Mouse (Mus musculus): ENCODE data around the gene Hist1h2an.

Gene Hist1h2an

DNA sequence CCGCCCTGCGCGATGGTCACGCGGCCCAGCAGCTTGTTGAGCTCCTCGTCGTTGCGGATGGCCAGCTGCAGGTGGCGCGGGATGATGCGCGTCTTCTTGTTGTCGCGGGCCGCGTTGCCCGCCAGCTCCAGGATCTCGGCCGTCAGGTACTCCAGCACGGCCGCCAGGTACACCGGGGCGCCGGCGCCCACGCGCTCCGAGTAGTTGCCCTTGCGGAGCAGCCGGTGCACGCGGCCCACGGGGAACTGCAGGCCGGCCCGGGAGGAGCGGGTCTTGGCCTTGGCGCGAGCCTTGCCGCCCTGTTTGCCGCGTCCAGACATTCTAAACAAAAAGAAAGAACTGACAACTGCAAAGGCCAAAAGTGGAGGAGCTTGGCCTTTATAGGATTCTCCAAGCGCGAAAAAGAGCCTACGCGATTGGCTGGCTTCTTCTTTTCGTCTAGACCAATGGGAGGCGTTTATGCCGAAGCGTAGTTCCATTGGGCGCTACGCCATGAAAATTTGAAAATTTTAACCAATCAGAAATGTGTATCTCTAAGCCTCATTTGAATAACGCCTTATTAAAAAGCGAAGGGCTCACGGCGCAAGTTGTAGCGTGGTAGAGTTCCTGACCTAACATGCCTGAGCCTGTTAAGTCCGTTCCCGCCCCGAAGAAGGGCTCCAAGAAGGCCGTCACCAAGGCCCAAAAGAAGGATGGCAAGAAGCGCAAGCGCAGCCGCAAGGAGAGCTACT lies at the start of gene Hist1h2an, which contains the start of gene Hist1h2bp:
Gene Hist1h2an (minus strand): TSS at position 320 of the 731 bp plus-strand sequence.
Gene Hist1h2bp (plus strand): TSS at position 563 of the 731 bp plus-strand sequence.
- in situ Hi-C loops (cut with MboI, MseI) = loop anchor here (5.0 to 25.0 kb wide), 3 partner anchors 70 to 1975 kb away; partner anchors contain the start of genes Hist1h1a (in 2 of the 2), Hist1h2ab (in 2 of the 2), Hist1h3a (in 2 of the 2) and Hist1h3b (in 2 of the 2)

DNA sequence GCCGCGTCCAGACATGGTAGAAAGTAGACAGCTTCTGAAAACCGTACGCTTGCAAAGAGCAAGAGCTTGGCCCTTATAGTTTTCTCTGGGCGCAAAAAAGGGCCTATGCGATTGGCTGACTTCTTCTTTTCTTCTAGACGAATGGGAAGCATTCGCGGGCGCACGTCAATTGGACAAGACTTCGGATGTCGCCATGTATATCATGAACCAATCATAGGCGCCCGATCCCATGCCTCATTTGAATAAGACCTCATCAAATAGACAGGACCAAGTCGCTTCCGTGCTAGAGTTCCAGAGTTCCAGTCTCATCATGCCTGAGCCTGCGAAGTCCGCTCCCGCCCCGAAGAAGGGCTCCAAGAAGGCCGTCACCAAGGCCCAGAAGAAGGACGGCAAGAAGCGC lies 46.4 kb upstream of the Hist1h2an start, which contains the start of the genes Hist1h2ap and Hist1h2br:
Gene Hist1h2ap (minus strand): TSS at position 47 of the 400 bp plus-strand sequence.
Gene Hist1h2br (plus strand): TSS at position 283 of the 400 bp plus-strand sequence.
- in situ Hi-C loops (cut with MboI, MseI) = loop anchor here in 1 of 2 experiments (10.0 kb wide), 1 partner anchor 99 kb away; the partner anchor contains the start of gene Hist1h4j

DNA sequence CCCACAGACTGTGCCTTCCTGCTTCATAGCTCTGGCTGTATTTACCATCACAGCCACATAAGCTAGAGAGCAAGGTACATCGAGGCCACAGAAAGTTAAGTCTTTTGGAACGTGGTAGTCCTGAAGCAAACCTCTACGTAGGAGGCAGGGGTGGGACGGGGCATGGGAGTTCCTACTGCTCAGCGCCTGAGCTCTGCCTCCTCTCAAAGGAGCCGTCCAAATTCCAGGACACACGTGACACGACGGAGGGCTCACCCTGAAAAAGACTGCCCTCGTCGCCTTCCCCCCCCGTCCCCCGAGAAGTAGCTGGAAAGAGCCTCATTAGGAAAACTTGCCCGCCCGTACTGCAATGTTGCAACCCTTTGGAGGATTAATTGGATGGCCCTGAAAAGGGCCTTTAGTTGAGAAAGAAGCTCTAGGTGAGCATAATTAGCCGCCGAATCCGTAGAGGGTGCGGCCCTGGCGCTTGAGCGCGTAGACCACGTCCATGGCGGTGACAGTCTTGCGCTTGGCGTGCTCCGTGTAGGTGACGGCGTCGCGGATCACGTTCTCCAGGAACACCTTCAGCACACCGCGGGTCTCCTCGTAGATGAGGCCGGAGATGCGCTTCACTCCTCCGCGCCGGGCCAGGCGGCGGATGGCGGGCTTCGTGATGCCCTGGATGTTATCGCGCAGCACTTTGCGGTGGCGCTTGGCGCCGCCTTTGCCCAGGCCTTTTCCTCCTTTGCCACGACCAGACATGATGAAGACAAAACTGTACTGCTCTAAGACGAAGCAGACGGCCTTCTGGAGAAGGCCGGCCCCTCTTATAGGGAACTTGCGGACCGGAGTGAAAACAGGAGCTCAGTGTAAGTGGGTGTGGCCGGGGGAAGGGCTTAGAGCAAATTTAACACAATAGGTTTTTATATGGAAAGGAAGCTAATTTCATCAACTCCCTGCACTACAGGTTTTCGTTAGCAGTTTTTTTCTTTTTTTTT lies 44.7 kb upstream of the Hist1h2an start, which contains the start of gene Hist1h4n:
Gene Hist1h4n (minus strand): TSS at position 779 of the 977 bp plus-strand sequence.
- in situ Hi-C loops (cut with MboI, MseI) = loop anchor here in 1 of 2 experiments (10.0 kb wide), 1 partner anchor 97 kb away; the partner anchor contains the start of gene Hist1h4j

DNA sequence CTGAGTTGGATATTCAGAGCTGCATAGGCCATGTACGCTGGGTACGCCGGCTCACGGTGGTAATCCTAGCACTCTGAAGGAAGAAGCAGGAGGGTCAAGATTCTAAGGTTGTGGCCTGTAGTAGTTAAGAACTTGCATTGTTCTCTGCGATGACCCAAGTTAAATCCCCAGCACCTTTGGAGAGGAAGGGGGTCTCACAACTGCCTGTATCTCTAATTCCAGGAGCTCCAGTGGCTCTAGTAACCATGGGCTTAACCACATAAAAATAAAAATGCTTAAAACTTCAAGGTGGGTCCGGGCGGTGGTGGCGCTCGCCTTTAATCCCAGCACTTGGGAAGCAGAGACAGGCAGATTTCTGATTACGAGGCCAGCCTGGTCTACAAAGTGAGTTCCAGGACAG lies 43.3 kb upstream of the Hist1h2an start:
- in situ Hi-C loops (cut with MboI, MseI) = loop anchor here in 1 of 2 experiments (10.0 kb wide), 1 partner anchor 96 kb away; the partner anchor contains the start of gene Hist1h4j

DNA sequence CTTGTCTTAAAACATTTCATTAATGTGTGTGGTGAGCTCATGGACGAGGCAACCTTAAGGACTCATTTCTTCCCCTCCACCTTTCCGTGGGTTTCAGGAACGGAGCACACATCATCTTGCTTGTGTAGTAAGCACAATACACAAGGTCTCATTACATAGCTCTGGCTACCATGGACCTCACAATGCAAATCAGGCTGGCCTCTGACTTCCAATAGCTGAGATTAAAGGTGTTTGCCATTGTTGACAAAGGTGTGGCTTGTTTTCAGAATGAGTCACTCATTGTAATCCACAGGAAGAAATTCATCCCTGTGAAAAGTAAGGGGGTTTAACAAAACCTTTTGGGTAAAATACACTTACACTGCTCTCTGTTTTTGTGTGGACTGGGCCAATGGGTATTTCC lies 41.5 kb upstream of the Hist1h2an start:
- in situ Hi-C loops (cut with MboI, MseI) = loop anchor here in 1 of 2 experiments (10.0 kb wide), 1 partner anchor 206 kb away; the partner anchor contains the start of genes Hist1h2ah and Hist1h2bk

DNA sequence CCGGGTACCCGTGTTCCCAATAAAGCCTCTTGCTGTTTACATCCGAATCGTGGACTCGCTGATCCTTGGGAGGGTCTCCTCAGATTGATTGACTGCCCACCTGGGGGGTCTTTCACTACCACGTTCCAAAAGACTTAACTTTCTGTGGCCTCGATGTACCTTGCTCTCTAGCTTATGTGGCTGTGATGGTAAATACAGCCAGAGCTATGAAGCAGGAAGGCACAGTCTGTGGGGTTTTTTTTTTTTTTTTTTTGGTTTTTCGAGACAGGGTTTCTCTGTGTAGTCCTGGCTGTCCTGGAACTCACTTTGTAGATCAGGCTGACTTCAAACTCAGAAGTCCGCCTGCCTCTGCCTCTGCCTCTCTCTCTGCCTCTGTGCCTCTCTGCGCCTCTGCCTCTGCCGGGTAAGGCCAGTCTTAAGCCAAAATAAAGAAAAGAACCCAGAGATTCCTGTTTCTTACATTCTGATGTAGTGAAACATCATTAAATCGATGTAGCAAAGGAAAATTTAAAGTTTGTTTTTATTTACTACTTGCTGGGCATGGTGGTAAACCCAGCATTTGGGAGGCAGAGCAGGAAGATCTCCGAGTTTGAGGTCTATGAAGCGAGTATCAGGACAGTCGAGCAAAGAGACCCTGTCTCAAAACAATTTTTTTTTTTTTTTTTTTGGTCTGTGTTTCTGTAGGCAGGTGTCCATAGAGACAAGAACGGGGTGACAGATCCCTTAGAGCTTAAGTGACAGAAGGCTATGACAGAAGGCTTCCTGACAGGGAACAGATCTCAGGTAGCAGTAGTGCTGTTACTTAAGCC lies 33.3 kb upstream of the Hist1h2an start:
- in situ Hi-C loops (cut with MboI, MseI) = loop anchor here (5.0 to 25.0 kb wide), 3 partner anchors 212 to 1742 kb away; partner anchors contain the start of genes Hist1h1d (in 1 of the 2), Hist1h2ad (in 1 of the 2), Hist1h2ae (in 1 of the 2) and Hist1h2ah (in 1 of the 2)

DNA sequence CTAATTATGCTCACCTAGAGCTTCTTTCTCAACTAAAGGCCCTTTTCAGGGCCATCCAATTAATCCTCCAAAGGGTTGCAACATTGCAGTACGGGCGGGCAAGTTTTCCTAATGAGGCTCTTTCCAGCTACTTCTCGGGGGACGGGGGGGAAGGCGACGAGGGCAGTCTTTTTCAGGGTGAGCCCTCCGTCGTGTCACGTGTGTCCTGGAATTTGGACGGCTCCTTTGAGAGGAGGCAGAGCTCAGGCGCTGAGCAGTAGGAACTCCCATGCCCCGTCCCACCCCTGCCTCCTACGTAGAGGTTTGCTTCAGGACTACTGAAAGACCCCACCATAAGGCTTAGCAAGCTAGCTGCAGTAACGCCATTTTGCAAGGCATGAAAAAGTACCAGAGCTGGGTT lies 25.1 kb upstream of the Hist1h2an start:
- in situ Hi-C loops (cut with MboI, MseI) = loop anchor here in 1 of 2 experiments (25.0 kb wide), 1 partner anchor 1750 kb away; the partner anchor contains the start of genes Hist1h1d, Hist1h2ad, Hist1h2ae and Hist1h2bf

DNA sequence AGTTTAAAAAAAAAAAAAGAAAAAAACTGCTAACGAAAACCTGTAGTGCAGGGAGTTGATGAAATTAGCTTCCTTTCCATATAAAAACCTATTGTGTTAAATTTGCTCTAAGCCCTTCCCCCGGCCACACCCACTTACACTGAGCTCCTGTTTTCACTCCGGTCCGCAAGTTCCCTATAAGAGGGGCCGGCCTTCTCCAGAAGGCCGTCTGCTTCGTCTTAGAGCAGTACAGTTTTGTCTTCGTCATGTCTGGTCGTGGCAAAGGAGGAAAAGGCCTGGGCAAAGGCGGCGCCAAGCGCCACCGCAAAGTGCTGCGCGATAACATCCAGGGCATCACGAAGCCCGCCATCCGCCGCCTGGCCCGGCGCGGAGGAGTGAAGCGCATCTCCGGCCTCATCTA lies 24.5 kb upstream of the Hist1h2an start, which contains the start of gene Hist1h4m:
Gene Hist1h4m (plus strand): TSS at position 208 of the 400 bp plus-strand sequence.
- in situ Hi-C loops (cut with MboI, MseI) = loop anchor here in 1 of 2 experiments (25.0 kb wide), 1 partner anchor 1751 kb away; the partner anchor contains the start of genes Hist1h1d, Hist1h2ad, Hist1h2ae and Hist1h2bf

DNA sequence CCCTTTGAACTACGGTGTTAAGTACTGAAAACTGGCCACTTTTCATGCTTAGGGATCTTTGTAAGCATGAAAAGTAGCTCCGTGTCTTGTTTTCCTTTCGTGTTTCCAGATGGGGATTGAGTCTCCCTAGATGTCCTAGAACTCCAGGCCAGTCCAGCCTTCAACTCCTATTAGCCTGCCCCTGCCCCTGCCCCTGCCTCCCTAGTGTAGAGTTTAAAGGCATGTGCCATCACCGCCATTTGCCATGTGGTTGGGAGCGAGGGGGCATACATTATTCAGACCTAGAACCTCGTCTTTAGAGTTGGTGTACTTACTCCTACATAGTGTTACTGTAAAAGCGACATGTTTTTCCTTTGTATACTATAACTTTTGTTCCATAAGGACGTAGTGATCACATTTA lies 24.1 kb upstream of the Hist1h2an start:
- in situ Hi-C loops (cut with MboI, MseI) = loop anchor here in 1 of 2 experiments (25.0 kb wide), 1 partner anchor 1751 kb away; the partner anchor contains the start of genes Hist1h1d, Hist1h2ad, Hist1h2ae and Hist1h2bf

DNA sequence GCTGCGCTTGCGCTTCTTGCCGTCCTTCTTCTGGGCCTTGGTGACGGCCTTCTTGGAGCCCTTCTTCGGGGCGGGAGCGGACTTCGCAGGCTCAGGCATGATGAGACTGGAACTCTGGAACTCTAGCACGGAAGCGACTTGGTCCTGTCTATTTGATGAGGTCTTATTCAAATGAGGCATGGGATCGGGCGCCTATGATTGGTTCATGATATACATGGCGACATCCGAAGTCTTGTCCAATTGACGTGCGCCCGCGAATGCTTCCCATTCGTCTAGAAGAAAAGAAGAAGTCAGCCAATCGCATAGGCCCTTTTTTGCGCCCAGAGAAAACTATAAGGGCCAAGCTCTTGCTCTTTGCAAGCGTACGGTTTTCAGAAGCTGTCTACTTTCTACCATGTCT lies 23.1 kb upstream of the Hist1h2an start, which contains the start of the genes Hist1h2bq and Hist1h2ao:
Gene Hist1h2bq (minus strand): TSS at position 125 of the 400 bp plus-strand sequence.
Gene Hist1h2ao (plus strand): TSS at position 393 of the 400 bp plus-strand sequence.
- in situ Hi-C loops (cut with MboI, MseI) = loop anchor here in 1 of 2 experiments (25.0 kb wide), 1 partner anchor 1752 kb away; the partner anchor contains the start of genes Hist1h1d, Hist1h2ad, Hist1h2ae and Hist1h2bf

DNA sequence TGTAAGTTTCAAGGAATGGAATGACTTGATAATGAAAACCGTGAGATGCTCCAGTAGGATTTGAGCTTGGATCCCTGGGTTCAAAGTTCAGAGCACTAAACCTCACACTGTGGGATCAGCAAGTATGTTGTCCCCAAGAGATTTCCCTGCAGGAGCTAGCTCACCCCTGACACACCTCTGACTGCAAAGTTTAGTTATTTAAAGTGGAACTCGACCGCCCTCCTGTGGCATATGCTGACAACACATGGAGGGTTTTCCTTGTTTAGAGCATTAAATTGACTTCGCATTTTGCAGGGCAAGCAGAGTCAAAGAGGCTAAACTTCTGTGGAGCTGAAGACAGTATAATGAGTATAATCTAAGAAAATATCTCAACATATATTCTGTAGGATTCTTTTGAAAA lies 16.0 kb upstream of the Hist1h2an start:
- in situ Hi-C loops (cut with MboI, MseI) = loop anchor here (5.0 to 25.0 kb wide), 2 partner anchors 49 to 1759 kb away; partner anchors contain the start of genes Hist1h1d (in 1 of the 2), Hist1h2ad (in 1 of the 2), Hist1h2ae (in 1 of the 2) and Hist1h2bf (in 1 of the 2)

DNA sequence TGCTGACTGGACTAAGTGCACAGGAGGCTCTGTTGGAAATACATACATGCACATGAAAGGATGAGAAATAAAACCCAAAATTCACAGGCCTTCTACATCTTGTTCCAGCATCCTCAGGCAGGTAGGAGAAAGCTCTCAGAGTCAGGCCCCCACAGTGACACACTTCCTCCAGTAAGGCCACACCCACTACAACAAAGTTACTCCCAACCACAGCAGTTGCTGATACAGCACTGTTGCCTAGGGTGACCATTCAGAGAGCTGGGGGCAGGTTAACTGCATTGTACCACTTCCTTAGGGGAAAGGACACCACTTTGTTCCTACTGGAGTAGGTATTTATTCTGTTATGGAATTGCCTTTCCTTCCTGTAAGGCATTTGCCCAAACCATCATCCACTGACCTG lies 10.1 kb upstream of the Hist1h2an start:
- in situ Hi-C loops (cut with MboI, MseI) = loop anchor here (5.0 to 25.0 kb wide), 2 partner anchors 50 to 1965 kb away; partner anchors contain the start of genes Hist1h1a (in 2 of the 2), Hist1h2ab (in 2 of the 2), Hist1h3a (in 2 of the 2) and Hist1h3b (in 2 of the 2)

DNA sequence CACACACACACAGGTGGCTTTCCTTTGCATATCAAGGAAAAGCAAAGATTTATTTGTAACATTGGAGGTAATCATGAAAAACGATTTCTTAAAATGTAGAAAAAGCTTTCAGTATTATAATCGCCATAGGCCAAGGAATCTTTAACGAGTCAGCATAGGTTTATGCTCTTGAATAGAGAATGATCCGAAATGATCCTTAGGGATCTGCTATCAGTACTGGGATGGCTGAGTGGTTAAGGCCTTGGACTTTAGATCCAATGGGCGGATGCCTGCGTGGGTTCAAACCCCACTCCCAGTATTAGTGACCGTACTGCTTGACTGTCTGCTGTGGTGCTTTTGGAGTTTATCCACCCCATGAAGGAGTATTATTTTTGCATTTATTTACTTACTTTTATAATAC lies 8.6 kb upstream of the Hist1h2an start:
- in situ Hi-C loops (cut with MboI, MseI) = loop anchor here (5.0 to 25.0 kb wide), 2 partner anchors 52 to 1967 kb away; partner anchors contain the start of genes Hist1h1a (in 2 of the 2), Hist1h2ab (in 2 of the 2), Hist1h3a (in 2 of the 2) and Hist1h3b (in 2 of the 2)

DNA sequence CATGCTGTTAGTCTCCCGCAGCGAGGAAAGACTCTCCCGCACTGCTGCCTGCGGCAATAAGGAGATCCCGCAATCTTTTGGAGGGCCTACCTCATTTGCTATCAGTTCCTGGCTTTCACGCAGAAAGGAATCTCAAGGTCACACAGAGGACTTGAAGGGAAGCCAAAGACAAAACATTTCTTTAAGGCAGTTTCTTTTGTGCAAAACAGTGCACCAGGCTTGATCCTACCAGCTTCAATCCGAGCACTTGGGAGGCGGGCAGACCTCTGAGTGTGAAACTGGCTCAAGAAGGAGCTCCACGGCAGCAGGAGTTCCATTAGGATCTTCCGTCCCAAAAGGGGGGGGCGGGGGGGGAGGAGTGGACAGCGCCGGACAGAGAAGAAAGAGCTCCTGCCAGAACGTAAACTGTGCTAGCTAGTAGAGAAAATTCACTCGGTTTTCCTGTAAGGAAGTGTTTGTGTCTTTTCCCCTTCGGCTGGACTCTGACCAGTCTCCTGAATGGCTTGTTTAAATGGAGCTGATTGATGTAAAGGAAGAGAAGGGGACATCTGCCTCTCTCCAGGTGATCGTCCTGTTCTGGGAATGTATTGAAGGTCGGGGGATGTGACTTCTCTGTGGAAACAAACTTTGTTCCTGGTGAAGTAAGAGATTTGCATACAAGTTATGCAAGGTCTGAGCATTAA lies 3.7 kb upstream of the Hist1h2an start:
- in situ Hi-C loops (cut with MboI, MseI) = loop anchor here (5.0 to 25.0 kb wide), 3 partner anchors 38 to 1972 kb away; partner anchors contain the start of genes Hist1h1a (in 2 of the 2), Hist1h2ab (in 2 of the 2), Hist1h2ak (in 2 of the 2) and Hist1h2bn (in 2 of the 2)

DNA sequence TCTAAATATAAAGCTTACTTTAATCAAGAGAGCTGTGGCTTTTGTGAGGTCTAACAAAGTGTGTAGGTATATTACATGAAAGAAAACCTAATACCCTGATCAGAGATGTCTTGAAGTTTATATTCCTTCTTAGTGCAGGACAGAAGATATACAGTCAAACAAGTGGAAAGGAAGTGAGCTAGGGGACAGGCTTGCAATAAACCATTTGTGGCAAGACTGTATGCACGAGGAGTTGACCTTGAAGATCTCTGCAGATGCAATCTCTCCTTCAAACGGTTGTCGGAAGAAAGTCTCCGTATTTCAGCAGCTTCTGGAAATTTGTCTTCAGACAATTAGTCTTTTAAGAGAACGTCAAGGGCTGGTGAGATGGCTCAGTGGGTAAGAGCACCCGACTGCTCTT lies 2.9 kb upstream of the Hist1h2an start:
- in situ Hi-C loops (cut with MboI, MseI) = loop anchor here (5.0 to 25.0 kb wide), 5 partner anchors 38 to 1972 kb away; partner anchors contain the start of genes Hist1h1a (in 2 of the 2), Hist1h2ab (in 2 of the 2), Hist1h2ak (in 2 of the 2) and Hist1h2bn (in 2 of the 2)

DNA sequence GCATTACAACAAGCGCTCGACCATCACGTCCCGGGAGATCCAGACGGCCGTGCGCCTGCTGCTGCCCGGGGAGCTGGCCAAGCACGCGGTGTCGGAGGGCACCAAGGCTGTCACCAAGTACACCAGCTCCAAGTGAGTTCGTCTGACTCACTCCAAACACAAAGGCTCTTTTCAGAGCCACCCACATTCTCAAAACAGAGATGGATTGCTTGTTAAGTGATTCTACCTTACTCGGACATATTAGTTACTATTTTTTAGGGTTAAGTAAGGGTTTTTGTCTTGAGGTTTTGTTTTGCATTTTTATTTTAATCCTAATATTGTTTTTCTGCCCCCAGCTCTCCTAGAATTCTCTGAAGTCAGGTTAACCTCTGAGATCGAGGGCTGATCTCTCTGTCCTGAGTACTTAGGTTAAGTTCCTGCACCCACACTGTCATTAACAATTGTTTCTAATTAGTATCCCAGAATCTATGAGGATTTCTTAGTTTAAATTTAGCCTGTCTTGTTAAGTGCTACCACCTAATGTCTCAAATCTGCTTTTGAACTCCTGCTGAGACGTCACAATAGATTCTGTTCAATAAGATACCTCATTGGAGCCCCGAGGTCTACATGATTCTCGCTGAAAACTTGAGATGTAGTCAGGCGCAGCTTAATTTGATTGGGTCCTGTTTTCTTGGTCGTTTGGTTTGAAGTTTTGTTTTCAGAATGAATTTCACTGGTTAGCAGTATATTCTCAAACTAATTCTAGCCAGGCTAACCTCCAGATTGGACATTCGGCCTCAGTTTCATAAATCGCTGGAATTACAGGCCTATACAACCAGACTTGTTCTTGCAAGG lies 959 bp upstream of the Hist1h2an start:
- in situ Hi-C loops (cut with MboI, MseI) = loop anchor here (5.0 to 25.0 kb wide), 3 partner anchors 71 to 1974 kb away; partner anchors contain the start of genes Hist1h1a (in 2 of the 2), Hist1h2ab (in 2 of the 2), Hist1h3a (in 2 of the 2) and Hist1h3b (in 2 of the 2)
